Mouse (Mus musculus) lung, postnatal 0 days (tissue): Measurements from ENCODE around the gene Sec16a. TPM values are rescaled to one million over a fixed set of nuclear protein-coding genes. Genes with fewer than 3 reads are reported as not detected.
"Not testable (repeated sequence)": the region's sequence is repeated elsewhere in the genome, so short reads cannot be mapped to it uniquely, and the experiment has no call there.

Experiments used
- ATAC-seq: fragments of 200-750 bp; cut with Nextera tagmentation; 2 replicates; pipeline ENCODE4 v1.8.0; 2017; ENCODE audit warnings: moderate library complexity
- DNase-seq: peaks from one replicate; pipeline ENCODE4 v3.0.0-alpha.2; 2016; ENCODE audit warnings: low spot score
- H3K27ac ChIP-seq: fragments of 300-500 bp; sonication (generic); 2 replicates; pipeline ENCODE4 v1.5.1; 2014; ENCODE audit warnings: antibody characterized with exemption, mild to moderate bottlenecking, low read length, mixed read lengths
- H3K27me3 ChIP-seq: fragments of 300-500 bp; sonication (generic); replicated peaks from 2 replicates; pipeline ENCODE4 v1.6.1; 2014; ENCODE audit warnings: low read length, mixed read lengths; ENCODE audit not compliant: insufficient read depth
- H3K36me3 ChIP-seq: fragments of 300-500 bp; sonication (generic); 2 replicates; pipeline ENCODE4 v1.6.1; 2014; ENCODE audit warnings: low read length, mixed read lengths; ENCODE audit not compliant: insufficient read depth
- H3K4me1 ChIP-seq: fragments of 300-500 bp; sonication (generic); 2 replicates; pipeline ENCODE4 v1.6.1; 2014; ENCODE audit warnings: antibody characterized with exemption, low read depth, low read length, mixed read lengths; ENCODE audit not compliant: insufficient read depth
- H3K4me2 ChIP-seq: fragments of 300-500 bp; sonication (generic); replicated peaks from 2 replicates; pipeline ENCODE4 v1.6.1; 2014; ENCODE audit warnings: low read depth, mild to moderate bottlenecking, low read length, moderate library complexity, mixed read lengths
- H3K4me3 ChIP-seq: fragments of 300-500 bp; sonication (generic); 2 replicates; pipeline ENCODE4 v1.5.1; 2014; ENCODE audit warnings: low read depth, low read length
- H3K9ac ChIP-seq: fragments of 300-500 bp; sonication (generic); replicated peaks from 2 replicates; pipeline ENCODE4 v1.6.1; 2014; ENCODE audit warnings: low read depth, mild to moderate bottlenecking
- H3K9me3 ChIP-seq: fragments of 300-500 bp; sonication (generic); 2 replicates; pipeline ENCODE4 v1.6.1; 2016; ENCODE audit warnings: low read length, mixed read lengths
- CTCF ChIP-seq: IDR thresholded peaks from 2 replicates; pipeline ENCODE4 v1.5.1; 2016; ENCODE audit warnings: antibody characterized with exemption, mild to moderate bottlenecking
- EP300 ChIP-seq: IDR thresholded peaks from 2 replicates; pipeline ENCODE4 v1.6.1; 2016; ENCODE audit warnings: antibody characterized with exemption, mild to moderate bottlenecking, control low read depth
- WGBS: fragments of 180-500 bp; shearing (Covaris S2); extraction: QIAGEN DNeasy Blood & Tissue Kit; methylation state at CpG from one replicate; pipeline ENCODE4 v1.1.7; 2014; 5-methylcytosine and 5-hydroxymethylcytosine counted together
- polyA plus RNA-seq: library from polyadenylated mRNA; unstranded; fragments of >200 nt; fragmentation: Nextera tagmentation; extraction: Ambion mirVana; gene quantifications from 2 replicates; pipeline ENCODE4 v1.2.1, GENCODE M21; 2015

Sec16a gene
- polyA plus RNA-seq, 1 experiment from 2014 or later, result 10.2 TPM

DNA sequence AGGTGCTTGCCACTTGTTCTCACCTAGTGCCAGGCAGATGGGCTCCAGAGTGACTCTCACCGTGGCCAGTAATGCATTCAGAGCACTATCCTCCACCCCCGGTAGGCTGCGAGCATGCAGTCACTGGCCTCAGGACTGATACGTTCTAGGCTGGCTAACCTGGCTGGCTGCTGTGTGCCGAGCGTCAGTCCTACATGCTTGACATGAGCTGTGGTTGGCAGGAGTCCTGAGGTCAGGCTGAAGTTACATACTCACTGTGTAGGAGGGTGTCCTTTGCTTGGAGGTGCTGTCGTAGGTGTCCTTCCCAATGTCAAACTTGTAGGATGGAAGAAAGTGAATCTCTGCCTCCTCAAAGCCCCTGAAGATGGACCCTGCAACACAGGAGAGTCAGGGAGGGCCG, 46.0 kb downstream of the Sec16a start:
- Histone ChIP-seq H3K4me3 (no peak overlapping the region), H3K9me3 (no peaks in the 10 kb centered on the region), H3K9ac (no peak overlapping the region), H3K36me3 (peaks cover 61% of the 10 kb centered on the region), H3K4me2 (no peak overlapping the region), H3K27me3 (no peaks in the 10 kb centered on the region), H3K27ac (no peak overlapping the region), H3K4me1 (no peaks in the 10 kb centered on the region)
- DNase-seq (no peak), ATAC-seq (no peak)
- TF ChIP-seq CTCF (no peak), EP300 (no peak)
- 87% methylated on average over 8 of the region's 8 CpGs for WGBS

DNA sequence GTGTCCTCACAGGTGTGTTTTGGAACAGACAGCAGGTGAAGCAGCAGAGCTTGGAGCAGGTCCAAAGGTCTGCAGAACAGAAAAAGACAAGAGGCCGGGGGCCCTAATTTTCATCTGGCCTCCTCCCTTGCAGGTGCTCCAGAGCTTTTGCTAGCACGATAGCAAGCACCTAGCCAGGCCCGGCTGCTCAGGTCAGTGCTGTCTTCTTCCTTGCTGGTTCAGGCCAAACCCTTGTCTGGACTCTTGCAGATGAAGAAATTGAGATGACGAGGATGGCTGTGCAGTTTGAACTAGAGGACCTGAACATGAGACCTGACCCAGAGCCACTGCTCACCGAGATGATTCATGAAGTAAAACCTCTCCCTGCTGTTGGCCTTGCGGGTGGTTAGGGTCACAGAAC, 53.4 kb downstream of the Sec16a start:
- peaks cover 5% of the 10 kb centered on the region; the same call in 1 of the 2 replicates for H3K4me1 ChIP-seq
- H3K27ac ChIP-seq, result no peak overlapping the region
- 89% methylated on average over 6 of the region's 6 CpGs for WGBS
- no peaks in the 10 kb centered on the region for H3K27me3 ChIP-seq
- H3K4me3 ChIP-seq, result no peak overlapping the region
- no peak overlapping the region for H3K4me2 ChIP-seq
- H3K36me3 ChIP-seq, result peaks cover 38% of the 10 kb centered on the region
- no peak for DNase-seq
- TF ChIP-seq CTCF, result no peak
- no peak for TF ChIP-seq EP300
- no peaks in the 10 kb centered on the region for H3K9me3 ChIP-seq
- H3K9ac ChIP-seq, result no peak overlapping the region
- ATAC-seq, result no peak

DNA sequence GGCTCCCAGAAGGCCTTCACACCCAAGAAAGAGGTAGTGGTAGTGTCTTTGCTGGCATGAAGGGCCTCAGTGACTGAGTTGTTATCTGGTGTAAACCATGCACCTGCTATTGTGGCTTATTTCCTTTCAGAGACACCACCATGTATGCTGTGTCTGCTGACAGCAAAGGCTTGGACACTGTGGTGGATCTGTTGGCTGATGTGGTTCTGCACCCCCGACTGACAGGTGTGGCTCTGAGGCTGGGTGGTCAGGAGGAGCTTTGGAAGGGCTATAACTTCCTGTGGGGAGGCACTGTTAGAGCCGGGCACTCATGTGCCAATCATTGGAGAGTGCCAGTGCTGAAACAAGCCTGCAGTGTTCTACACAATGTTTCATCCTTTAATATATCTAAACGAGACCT, 54.1 kb downstream of the Sec16a start:
- Histone ChIP-seq H3K4me1 (peaks cover 5% of the 10 kb centered on the region; the same call in 1 of the 2 replicates), H3K36me3 (peaks cover 35% of the 10 kb centered on the region), H3K27me3 (no peaks in the 10 kb centered on the region), H3K4me2 (no peak overlapping the region), H3K27ac (no peak overlapping the region), H3K9ac (no peak overlapping the region), H3K4me3 (no peak overlapping the region), H3K9me3 (no peaks in the 10 kb centered on the region)
- TF ChIP-seq CTCF (no peak), EP300 (no peak)
- WGBS, result 87% methylated on average over 3 of the region's 3 CpGs
- ATAC-seq (no peak), DNase-seq (no peak)

DNA sequence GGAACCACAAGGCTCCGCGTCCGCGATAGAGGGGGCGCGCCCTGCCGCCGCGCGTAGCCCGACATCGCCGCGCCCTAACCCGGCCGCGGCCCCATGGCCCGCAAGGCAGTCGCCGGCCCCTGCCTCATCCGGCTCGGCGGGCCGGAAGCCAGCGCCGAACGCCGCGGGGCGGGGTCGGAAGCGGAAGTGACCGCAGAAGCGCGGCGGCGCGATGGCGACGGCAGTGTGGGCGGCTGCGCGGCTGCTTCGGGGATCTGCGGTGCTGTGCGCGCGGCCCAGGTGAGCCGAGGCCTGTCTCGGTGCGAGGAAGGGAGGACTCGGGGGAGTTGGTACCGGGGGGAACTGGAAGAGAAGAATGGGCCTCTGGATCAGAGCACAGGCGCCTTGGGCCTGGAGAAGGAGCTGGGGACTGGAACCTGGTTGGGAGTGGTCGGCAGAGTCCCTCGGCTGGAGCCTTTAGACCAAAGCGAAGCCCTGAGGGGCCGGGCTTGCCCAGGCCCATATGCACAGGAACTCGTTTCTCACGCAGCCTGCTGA, 55.8 kb downstream of the Sec16a start, which contains the start of the genes Entr1 and Pmpca:
Gene Entr1, minus strand, starts transcription at position 163 of the 537 bp plus-strand sequence.
Gene Pmpca, plus strand, starts transcription at position 186 of the 537 bp plus-strand sequence.
- H3K4me1 ChIP-seq, result peaks cover 5% of the 10 kb centered on the region; the same call in 1 of the 2 replicates
- DNase-seq (peak; percentile 91), ATAC-seq (peak; percentile 94)
- peak within 1 kb of the TSS; percentile 99 for H3K4me3 ChIP-seq
- H3K27me3 ChIP-seq, result no peaks in the 10 kb centered on the region
- peak within 1 kb of the TSS; percentile 74 for H3K27ac ChIP-seq
- WGBS, result under 1% methylated on average over 42 of the region's 60 CpGs
- H3K4me2 ChIP-seq, result peak within 1 kb of the TSS; percentile 96
- H3K9ac ChIP-seq, result peak within 1 kb of the TSS; percentile 74
- TF ChIP-seq EP300 (no peak), CTCF (no peak)
- peaks cover 34% of the 10 kb centered on the region for H3K36me3 ChIP-seq
- no peaks in the 10 kb centered on the region for H3K9me3 ChIP-seq

DNA sequence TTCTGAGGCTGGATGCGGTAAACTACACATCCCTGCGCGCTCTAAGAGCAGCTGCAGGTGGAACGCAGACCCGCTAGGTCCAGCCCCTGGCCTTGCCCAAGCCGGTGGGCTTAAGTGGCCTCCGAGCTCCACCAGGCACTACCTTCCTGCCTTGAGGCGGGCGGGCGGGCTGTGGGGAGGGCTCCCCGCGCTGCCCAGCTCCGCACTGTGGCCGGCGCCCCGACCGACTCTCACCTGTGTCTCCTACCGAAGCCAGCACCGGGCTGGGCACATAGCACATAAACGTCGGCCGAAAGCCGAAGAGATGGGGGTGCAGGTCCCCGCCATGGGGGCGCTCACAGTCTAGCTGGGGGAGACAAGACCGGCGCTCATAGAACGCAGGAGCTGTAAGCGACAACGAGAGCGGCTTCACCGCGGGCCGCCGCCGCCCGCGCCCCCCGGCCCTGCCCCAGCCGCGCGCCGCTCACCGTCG, 56.3 kb downstream of the Sec16a start:
- H3K9me3 ChIP-seq, result no peaks in the 10 kb centered on the region
- WGBS, result under 1% methylated on average over 41 of the region's 45 CpGs
- ATAC-seq (peak; percentile 61), DNase-seq (peak; percentile 12)
- TF ChIP-seq CTCF, result no peak
- no peak for TF ChIP-seq EP300
- H3K4me2 ChIP-seq, result peak overlapping the region; percentile 96
- peak overlapping the region; percentile 74 for H3K27ac ChIP-seq
- peaks cover 36% of the 10 kb centered on the region for H3K36me3 ChIP-seq
- peaks cover 5% of the 10 kb centered on the region; the same call in 1 of the 2 replicates for H3K4me1 ChIP-seq
- peak overlapping the region; percentile 99 for H3K4me3 ChIP-seq
- H3K9ac ChIP-seq, result peak overlapping the region; percentile 74
- no peaks in the 10 kb centered on the region for H3K27me3 ChIP-seq

DNA sequence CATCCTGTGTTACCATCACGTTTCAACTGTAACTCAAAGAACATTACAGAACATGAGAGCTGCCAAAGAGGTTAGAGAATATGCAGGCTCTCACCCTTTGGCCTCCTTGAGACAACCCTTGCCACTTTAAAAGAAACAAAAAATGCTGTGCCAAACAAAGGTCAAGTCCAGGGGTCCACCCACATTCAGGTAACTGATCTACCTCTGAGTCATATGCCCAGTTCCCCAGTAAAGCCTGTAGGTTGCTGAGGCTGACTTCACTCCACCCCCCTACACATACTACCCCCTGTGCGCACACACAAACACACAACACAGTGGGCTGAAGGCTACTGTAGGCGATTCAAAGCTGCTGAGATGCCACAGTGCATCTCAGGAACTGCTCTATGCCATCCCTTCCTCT, 57.3 kb downstream of the Sec16a start:
- H3K4me3 ChIP-seq, result no peak overlapping the region
- WGBS, result 83% methylated on average over 3 of the region's 3 CpGs
- TF ChIP-seq EP300, result no peak
- no peak for TF ChIP-seq CTCF

DNA sequence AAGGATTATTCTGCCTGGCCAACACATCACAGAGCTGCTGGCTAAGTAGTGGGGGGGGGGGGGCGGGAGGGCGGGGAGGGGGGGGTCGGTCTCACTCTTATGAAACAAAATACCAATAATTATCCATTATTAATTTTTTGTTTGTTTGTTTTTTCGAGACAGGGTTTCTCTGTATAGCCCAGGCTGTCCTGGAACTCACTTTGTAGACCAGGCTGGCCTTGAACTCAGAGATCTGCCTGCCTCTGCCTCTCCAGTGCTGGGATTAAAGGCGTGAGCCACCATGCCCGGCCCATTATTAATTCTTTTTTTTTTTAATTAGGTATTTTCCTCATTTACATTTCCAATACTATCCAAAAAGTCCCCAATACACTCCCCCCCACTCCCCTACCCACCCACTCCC, 64.1 kb downstream of the Sec16a start:
- not testable (repeated sequence) for H3K27ac ChIP-seq, H3K9ac ChIP-seq, ATAC-seq, H3K9me3 ChIP-seq, H3K4me1 ChIP-seq, H3K27me3 ChIP-seq, DNase-seq
- Histone ChIP-seq H3K4me3 (peak overlapping the region; percentile 55), H3K36me3 (peaks cover 22% of the 10 kb centered on the region), H3K4me2 (peak overlapping the region; percentile 92)
- whole genome bisulfite sequencing, result 31% methylated on average over 6 of the region's 6 CpGs

More for the DNA sequence above, 57.3 kb downstream of the Sec16a start:
- H3K9ac ChIP-seq, result 0 out of 2 replicates have a peak overlapping the region, but pooled peaks have one; percentile 74
- H3K27me3 ChIP-seq, result no peaks in the 10 kb centered on the region
- ATAC-seq, result no peak
- peaks cover 5% of the 10 kb centered on the region; the same call in 1 of the 2 replicates for H3K4me1 ChIP-seq
- H3K4me2 ChIP-seq, result no peak overlapping the region
- no peaks in the 10 kb centered on the region for H3K9me3 ChIP-seq
- DNase-seq, result no peak
- H3K27ac ChIP-seq, result no peak overlapping the region
- H3K36me3 ChIP-seq, result peaks cover 32% of the 10 kb centered on the region
